Mouse (Mus musculus) 3134 (cell line): ENCODE results near the gene Gm10142.
A peak's percentile ranks its signal among the peaks of the same experiment; 100 is the strongest.
"Not testable (repeated sequence)": the region's sequence is repeated elsewhere in the genome, so short reads cannot be mapped to it uniquely, and the experiment has no call there.

Experiments
- DNase-seq: peaks from one replicate; pipeline ENCODE4 v3.0.0-alpha.2; 2011; ENCODE audit warnings: low spot score; ENCODE audit not compliant: insufficient read length; ENCODE audit errors: extremely low read depth

Gene Gm10142

GRCm38 (mm10) chr10:77715507-77715906 lies at the start of gene Gm10142:
Gm10142 (plus strand) TSS chr10:77715807.
- no peak for DNase-seq

DNA sequence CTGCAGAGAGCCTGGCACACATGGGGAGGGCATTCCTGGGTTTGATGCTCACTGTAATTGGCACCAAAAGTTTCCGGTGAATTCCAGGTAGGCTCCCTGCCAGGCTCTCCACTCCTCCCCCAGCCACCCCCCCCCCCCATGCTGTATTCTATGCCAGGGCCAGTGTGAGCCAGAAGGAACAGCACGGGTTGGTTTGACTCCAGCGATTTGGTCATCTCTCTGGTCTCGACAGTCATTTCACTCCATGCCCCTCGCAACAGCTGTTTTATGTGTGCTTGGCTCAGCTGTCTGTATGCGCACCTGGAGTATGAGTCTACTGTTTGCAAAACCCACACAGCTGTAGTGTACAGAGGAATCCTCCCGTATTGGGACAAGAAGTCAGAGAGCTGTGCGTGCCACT lies 49.3 kb upstream of the Gm10142 start:
- peak; percentile 58 for DNase-seq

DNA sequence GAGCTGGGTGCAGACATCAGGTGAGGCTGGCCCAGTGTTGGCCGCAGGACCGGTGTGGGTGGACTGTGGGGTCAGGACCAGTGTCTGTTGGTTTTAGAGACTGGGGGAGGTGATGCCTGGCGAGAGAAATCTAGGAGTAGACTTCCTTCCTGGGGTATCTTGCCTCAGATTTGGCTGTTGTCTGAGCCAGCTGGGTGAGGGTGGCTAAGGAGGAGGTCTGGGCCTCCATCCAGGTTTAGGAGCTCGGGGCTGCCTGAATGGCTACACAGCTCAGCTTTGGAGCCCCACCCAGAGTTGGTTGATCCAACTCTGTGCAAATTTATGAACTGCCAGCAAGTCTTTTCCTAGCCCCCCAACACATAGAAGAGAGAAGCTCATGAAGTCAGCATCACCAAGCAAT lies 48.2 kb upstream of the Gm10142 start:
- DNase-seq: no peak

DNA sequence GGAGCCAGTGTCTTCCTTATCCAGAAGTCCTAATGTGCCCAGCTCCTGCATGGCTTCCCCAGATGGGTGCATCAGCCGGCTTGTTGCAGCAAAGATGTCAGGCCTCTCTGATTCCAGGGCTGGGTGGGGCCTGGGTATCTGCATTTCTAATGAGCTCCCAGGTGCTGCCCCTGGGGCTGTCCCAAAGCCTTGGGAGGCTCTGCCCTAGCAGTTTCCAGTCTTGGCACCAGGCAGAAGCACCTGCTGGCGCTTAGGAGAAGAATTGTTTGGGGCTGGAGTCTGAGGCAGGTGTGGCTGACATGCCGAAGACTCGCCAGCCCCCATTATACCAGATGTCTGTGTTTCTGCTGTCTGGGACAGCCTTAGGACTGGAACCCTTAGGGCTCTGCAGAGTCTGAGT lies 44.9 kb upstream of the Gm10142 start:
- no peak for DNase-seq

DNA sequence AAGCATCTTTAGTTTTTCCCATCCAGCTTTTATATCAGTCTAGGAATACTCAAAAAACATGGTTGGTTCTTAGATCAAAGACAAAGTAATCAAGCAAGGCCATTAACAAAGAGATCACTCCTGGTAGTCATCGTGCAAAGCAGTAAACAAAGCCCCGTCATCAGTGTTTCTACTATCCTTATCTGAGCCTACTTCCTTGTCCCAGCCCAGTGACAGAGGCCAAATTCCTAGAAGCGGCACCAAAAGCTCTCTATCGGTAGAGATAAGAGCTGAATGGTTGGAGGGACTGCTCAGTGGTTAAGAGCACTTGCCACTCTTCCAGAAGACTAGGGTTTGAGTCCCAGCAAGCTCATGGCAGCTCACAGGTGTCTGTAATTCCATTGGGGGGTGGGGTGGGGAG lies 44.1 kb upstream of the Gm10142 start:
- no peak for DNase-seq

DNA sequence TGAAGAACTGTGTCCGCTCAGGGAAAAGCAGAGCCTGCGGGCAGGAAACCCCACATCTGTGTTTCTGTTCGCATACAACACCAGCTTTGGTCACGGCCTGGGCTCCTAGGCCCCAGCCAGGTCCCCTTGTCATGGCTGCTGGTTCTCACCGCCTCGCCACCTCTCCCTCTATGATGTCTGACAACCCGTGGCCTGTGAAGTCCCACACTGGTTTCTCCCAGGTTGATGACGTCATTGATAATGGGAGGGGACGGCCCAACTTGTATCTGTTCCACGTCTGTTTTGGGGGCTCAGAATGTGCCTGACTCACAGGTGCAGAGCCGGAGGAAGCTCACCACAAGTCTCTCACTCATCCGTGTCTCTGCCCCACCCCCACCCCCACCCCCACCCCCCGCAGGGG lies 41.8 kb upstream of the Gm10142 start:
- no peak for DNase-seq

DNA sequence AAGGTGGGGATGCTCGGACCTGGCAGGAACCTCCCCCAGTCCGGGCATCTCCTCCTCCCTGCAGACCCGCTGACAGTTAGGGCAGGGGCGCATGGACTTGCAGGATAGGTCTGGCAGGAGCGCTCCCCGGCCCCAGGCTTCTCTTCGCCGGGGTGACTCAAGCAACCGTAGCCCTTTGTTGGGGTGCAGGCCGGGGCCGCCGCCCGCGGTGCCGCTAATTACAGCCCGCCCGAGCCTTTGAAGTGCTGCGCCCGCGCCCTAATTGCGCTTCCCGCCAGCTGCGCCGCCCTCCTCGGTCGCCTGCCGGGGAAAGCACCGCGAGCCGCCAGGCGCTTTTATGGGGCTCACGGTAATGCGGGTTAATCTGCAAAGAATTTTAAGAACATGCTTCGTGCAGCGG lies 38.0 kb upstream of the Gm10142 start:
- DNase-seq: no peak

GRCm38 (mm10) chr10:77682994-77683393 lies 32.6 kb upstream of the Gm10142 start:
- no peak for DNase-seq

GRCm38 (mm10) chr10:77684181-77684580 lies 31.4 kb upstream of the Gm10142 start:
- DNase-seq: no peak

- no peak for DNase-seq
Measured at GRCm38 (mm10) chr10:77685895-77686664, 29.5 kb upstream of the Gm10142 start, which contains the start of gene Tspear. Tspear (plus strand) TSS chr10:77686569.

- DNase-seq: no peak
Measured at GRCm38 (mm10) chr10:77687021-77687420, 28.6 kb upstream of the Gm10142 start.

DNA sequence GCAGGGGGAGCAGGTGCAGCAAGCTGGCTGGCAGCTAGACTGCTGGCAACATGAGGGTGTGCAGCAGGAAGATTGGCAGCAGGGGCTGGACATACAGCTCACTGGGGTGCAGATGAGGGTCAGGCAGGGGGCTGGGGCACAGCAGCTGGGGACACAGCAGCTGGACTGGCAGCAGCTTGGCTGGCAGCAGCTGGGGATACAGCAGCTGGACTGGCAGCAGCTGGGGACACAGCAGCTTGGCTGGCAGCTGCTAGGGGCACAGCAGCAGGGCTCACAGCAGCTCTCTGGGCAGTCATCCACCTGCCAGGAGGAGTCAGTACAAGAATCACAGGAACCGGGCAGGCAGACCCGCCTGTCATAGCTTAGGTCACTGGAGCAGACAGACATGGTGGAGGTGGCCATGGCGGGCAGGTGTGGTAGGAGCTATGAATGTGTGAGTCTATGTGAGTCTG lies 25.2 kb upstream of the Gm10142 start, which contains the start of gene Gm19402:
TSS of gene Gm19402 (minus strand) at position 402 of the 452 bp plus-strand sequence.
- not testable (repeated sequence) for DNase-seq

DNA sequence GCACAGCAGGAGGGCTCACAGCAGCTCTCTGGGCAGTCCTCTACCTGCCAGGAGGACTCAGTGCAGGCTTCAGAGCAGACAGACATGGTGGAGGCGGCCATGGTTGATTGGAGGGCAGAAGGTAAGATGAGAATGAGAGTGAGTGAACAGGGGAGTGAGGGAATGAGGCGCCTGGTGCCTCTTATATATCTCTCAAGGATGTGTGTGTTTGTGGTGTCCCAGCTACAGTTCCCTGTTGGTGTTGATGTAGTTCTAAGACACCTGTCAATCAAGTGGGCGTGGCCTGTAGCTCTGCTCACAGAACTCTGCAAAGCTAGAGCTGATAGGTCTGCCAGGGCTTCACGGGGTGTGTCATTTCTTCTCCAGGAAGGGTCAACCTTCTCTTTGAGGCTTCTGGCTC lies 18.5 kb upstream of the Gm10142 start, which contains the start of gene Gm9508:
TSS of gene Gm9508 (minus strand) at position 101 of the 400 bp plus-strand sequence.
- DNase-seq: no peak

DNA sequence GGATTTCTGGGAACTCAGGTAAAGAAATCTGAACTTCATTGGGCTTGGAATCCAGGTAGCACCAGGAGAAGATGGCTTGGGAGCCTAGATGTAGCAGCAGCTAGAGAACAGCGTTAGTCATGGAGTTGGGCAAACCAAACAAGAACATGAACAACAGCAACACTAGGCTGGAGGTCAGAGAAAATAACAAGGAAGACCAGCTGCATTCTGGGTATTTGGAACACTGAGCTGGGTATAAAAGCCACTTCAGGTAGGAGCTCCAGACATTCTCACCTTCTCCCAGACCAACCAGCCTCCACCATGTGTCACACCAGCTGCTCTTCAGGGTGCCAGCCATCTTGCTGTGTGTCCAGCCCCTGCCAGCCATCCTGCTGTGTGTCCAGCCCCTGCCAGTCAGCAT lies 9.3 kb upstream of the Gm10142 start, which contains the start of gene Gm10272:
TSS of gene Gm10272 (plus strand) at position 301 of the 400 bp plus-strand sequence.
- no peak for DNase-seq

DNA sequence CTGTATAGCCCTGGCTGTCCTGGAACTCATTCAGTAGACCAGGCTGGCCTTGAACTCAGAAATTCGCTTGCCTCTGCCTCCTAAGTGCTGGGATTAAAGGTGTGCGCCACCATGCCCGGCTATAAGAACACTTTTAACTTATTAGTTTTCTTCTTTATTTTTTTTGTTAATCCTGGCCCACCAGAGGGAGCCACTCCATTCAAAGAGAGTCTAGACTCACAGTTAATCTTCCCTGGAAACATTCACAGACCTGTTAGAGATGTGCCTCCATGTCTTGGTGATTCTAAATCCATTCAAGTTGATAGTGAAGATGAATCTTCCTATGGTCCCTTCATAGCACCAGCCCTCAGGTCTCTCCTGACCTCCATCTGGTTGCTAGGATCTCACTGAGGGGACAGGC lies 5.8 kb upstream of the Gm10142 start:
- no peak for DNase-seq

- DNase-seq: not testable (repeated sequence)
Measured at GRCm38 (mm10) chr10:77711157-77711556, 4.5 kb upstream of the Gm10142 start, which contains the start of gene Gm10024. Gm10024 (plus strand) TSS chr10:77711457.

DNA sequence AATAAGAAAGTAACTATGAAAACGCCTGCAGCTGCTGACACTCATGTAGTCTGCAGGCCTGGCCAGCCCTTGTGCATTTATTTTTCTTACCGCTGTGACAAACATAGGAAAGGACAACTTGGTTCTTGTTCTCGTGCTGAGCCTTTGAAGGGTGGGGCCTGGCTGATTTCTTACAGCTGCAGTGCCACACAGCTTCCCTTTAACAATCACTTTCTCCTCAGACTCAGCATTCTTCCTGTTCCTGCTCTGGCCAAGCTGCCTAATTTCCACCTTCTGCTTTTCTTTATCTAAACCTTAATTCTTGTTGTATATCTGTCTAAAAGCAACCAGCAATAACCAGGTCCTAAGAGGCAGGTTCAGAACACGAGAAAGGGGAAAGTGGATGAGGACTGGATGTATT lies 1.9 kb upstream of the Gm10142 start:
- no peak for DNase-seq

DNA sequence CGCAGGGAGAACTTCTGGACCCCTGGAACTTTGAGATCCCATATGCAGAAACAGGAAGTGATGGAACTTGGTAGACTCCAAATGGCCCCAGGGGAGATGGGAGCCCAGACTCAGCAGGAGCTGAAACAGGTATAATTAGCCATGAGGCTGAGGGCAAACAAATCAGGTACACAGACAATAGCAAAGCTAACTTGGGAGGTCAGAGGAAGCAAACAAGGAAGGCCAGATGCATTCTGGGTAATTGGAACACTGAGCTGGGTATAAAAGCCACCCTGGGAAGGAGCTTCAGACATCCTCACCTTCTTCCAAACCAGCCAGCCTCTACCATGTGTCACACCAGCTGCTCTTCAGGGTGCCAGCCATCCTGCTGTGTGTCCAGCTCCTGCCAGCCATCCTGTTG lies 4.7 kb downstream of the Gm10142 start, which contains the start of gene Krtap12-1:
TSS of gene Krtap12-1 (plus strand) at position 301 of the 400 bp plus-strand sequence.
- not testable (repeated sequence) for DNase-seq

- no peak for DNase-seq
Measured at GRCm38 (mm10) chr10:77724855-77725254, 9.2 kb downstream of the Gm10142 start.

DNA sequence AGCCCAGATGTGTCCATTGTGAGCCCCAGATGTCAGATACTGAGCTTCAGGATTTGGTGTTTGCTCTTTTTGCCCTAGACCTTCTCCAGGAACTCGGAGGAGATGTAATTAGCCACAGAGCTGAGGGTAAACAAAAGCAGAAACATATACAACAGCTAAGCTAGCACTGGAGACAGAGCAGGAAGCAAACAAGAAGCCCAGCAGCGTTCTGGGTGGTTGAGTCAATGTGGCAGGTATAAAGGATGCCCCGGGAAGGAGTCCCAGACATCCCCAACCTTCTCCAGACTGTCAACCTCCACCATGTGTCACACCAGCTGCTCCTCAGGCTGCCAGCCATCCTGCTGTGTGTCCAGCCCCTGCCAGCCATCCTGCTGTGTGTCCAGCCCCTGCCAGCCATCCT lies 10.6 kb downstream of the Gm10142 start, which contains the start of gene Gm10100:
TSS of gene Gm10100 (plus strand) at position 301 of the 400 bp plus-strand sequence.
- DNase-seq: no peak

- no peak for DNase-seq
Measured at GRCm38 (mm10) chr10:77728280-77728679, 12.7 kb downstream of the Gm10142 start.

- DNase-seq: no peak
Measured at GRCm38 (mm10) chr10:77729241-77729640, 13.6 kb downstream of the Gm10142 start.
